Mouse (Mus musculus) heart, embryonic 11.5 days (tissue): ENCODE data around the gene Gstm4. TPM values are rescaled to one million over a fixed set of nuclear protein-coding genes. Genes with fewer than 3 reads are reported as not detected.
"Not testable (repeated sequence)": the region's sequence is repeated elsewhere in the genome, so short reads cannot be mapped to it uniquely, and the experiment has no call there.

Source experiments
- ATAC-seq: fragments of 200-750 bp; cut with Nextera tagmentation; replicated peaks from 2 replicates; pipeline ENCODE4 v1.8.0; 2017; ENCODE audit warnings: moderate library complexity; ENCODE audit not compliant: insufficient number of reproducible peaks, low FRiP score, low TSS enrichment
- H3K27ac ChIP-seq: fragments of 300-500 bp; sonication (generic); 2 replicates; pipeline ENCODE4 v1.5.1; 2014; ENCODE audit warnings: mild to moderate bottlenecking, low read depth, low read length
- H3K27me3 ChIP-seq: fragments of 300-500 bp; sonication (generic); 2 replicates; pipeline ENCODE4 v1.6.1; 2014; ENCODE audit warnings: mild to moderate bottlenecking, low read length, mixed read lengths; ENCODE audit not compliant: control insufficient read depth, insufficient read depth
- H3K36me3 ChIP-seq: fragments of 300-500 bp; sonication (generic); 2 replicates; pipeline ENCODE4 v1.6.1; 2014; ENCODE audit warnings: mild to moderate bottlenecking, low read length, moderate library complexity, mixed read lengths; ENCODE audit not compliant: control insufficient read depth, insufficient read depth
- H3K4me1 ChIP-seq: fragments of 300-500 bp; sonication (generic); 2 replicates; pipeline ENCODE4 v1.6.1; 2014; ENCODE audit warnings: low read length; ENCODE audit not compliant: control insufficient read depth, insufficient read depth
- H3K4me2 ChIP-seq: fragments of 300-500 bp; sonication (generic); 2 replicates; pipeline ENCODE4 v1.6.1; 2014; ENCODE audit warnings: mild to moderate bottlenecking, moderate library complexity
- H3K4me3 ChIP-seq: fragments of 300-500 bp; sonication (generic); 2 replicates; pipeline ENCODE4 v1.5.1; 2014; ENCODE audit warnings: low read depth, low read length
- H3K9ac ChIP-seq: fragments of 300-500 bp; sonication (generic); 2 replicates; pipeline ENCODE4 v1.6.1; 2014; ENCODE audit warnings: mild to moderate bottlenecking, low read depth, low read length, moderate library complexity
- H3K9me3 ChIP-seq: fragments of 300-500 bp; sonication (generic); replicated peaks from 2 replicates; pipeline ENCODE4 v1.6.1; 2016; ENCODE audit warnings: low read length; ENCODE audit not compliant: control insufficient read depth
- WGBS: fragments of 180-500 bp; shearing (Covaris S2); extraction: QIAGEN DNeasy Blood & Tissue Kit; methylation state at CpG from one replicate; pipeline ENCODE4 v1.1.7; 2014; ENCODE audit not compliant: insufficient replicate concordance; 5-methylcytosine and 5-hydroxymethylcytosine counted together
- polyA plus RNA-seq: library from polyadenylated mRNA; unstranded; fragments of >200 nt; fragmentation: Nextera tagmentation; extraction: Ambion mirVana; gene quantifications from 2 replicates; pipeline ENCODE4 v1.2.1, GENCODE M21; 2014

The Gstm4 gene
- polyA plus RNA-seq, 1 experiment from 2014 or later: 14.7 TPM

GRCm38 (mm10) chr3:108028641-108029365 lies 15.9 kb downstream of the Gstm4 start:
- Histone ChIP-seq H3K9ac (no peak overlapping the region), H3K4me1 (no peaks in the 10 kb centered on the region), H3K4me2 (no peak overlapping the region), H3K27me3 (peaks cover 4% of the 10 kb centered on the region; the same call in 1 of the 2 replicates), H3K4me3 (no peak overlapping the region), H3K36me3 (no peaks in the 10 kb centered on the region), H3K9me3 (no peaks in the 10 kb centered on the region), H3K27ac (no peak overlapping the region)
- WGBS: 78% methylated on average over 4 of the region's 4 CpGs
- ATAC-seq: no peak

- peaks cover 7% of the 10 kb centered on the region for H3K27me3 ChIP-seq
- 83% methylated on average over 1 of the region's 1 CpGs for WGBS
- no peak overlapping the region for H3K27ac ChIP-seq
- no peaks in the 10 kb centered on the region for H3K36me3 ChIP-seq
- no peak overlapping the region for H3K4me2 ChIP-seq
- no peak overlapping the region for H3K4me3 ChIP-seq
- ATAC-seq: no peak
- H3K9ac ChIP-seq: no peak overlapping the region
- no peaks in the 10 kb centered on the region for H3K4me1 ChIP-seq
- no peaks in the 10 kb centered on the region for H3K9me3 ChIP-seq
Observed at GRCm38 (mm10) chr3:108026597-108026996, 18.1 kb downstream of the Gstm4 start.

- no peak overlapping the region for H3K9ac ChIP-seq
- H3K4me3 ChIP-seq: no peak overlapping the region
- no peak for ATAC-seq
- no peaks in the 10 kb centered on the region for H3K4me1 ChIP-seq
- H3K36me3 ChIP-seq: no peaks in the 10 kb centered on the region
- H3K27ac ChIP-seq: no peak overlapping the region
- H3K27me3 ChIP-seq: peaks cover 7% of the 10 kb centered on the region
- no peaks in the 10 kb centered on the region for H3K9me3 ChIP-seq
- no peak overlapping the region for H3K4me2 ChIP-seq
- 50% methylated on average over 5 of the region's 5 CpGs for WGBS
Observed at GRCm38 (mm10) chr3:108026049-108026448, 18.6 kb downstream of the Gstm4 start.

GRCm38 (mm10) chr3:108025318-108025717 lies 19.4 kb downstream of the Gstm4 start:
- Histone ChIP-seq H3K27ac (no peak overlapping the region), H3K36me3 (no peaks in the 10 kb centered on the region), H3K9me3 (no peaks in the 10 kb centered on the region), H3K4me1 (no peaks in the 10 kb centered on the region; the same call in 1 of the 2 replicates), H3K4me2 (no peak overlapping the region), H3K4me3 (no peak overlapping the region), H3K9ac (no peak overlapping the region), H3K27me3 (peaks cover 7% of the 10 kb centered on the region)
- ATAC-seq: no peak
- WGBS: 58% methylated on average over 4 of the region's 4 CpGs

GRCm38 (mm10) chr3:108022650-108023049 lies 22.0 kb downstream of the Gstm4 start:
- WGBS: 67% methylated on average over 6 of the region's 6 CpGs
- Histone ChIP-seq H3K4me1 (peaks cover 4% of the 10 kb centered on the region), H3K4me3 (no peak overlapping the region), H3K27ac (no peak overlapping the region), H3K27me3 (peaks cover 5% of the 10 kb centered on the region), H3K36me3 (no peaks in the 10 kb centered on the region), H3K9ac (no peak overlapping the region), H3K9me3 (no peaks in the 10 kb centered on the region), H3K4me2 (no peak overlapping the region)
- ATAC-seq: no peak

- not testable (repeated sequence) for H3K36me3 ChIP-seq, ATAC-seq, H3K9ac ChIP-seq, H3K27ac ChIP-seq, H3K27me3 ChIP-seq, H3K4me3 ChIP-seq, H3K9me3 ChIP-seq, H3K4me1 ChIP-seq, H3K4me2 ChIP-seq
- WGBS: 50% methylated on average over 11 of the region's 11 CpGs
Observed at GRCm38 (mm10) chr3:108020351-108021022, 24.2 kb downstream of the Gstm4 start.

- H3K27ac ChIP-seq, H3K9ac ChIP-seq, H3K4me1 ChIP-seq, H3K27me3 ChIP-seq, ATAC-seq, H3K4me2 ChIP-seq, H3K36me3 ChIP-seq, H3K9me3 ChIP-seq, H3K4me3 ChIP-seq: not testable (repeated sequence)
- WGBS: 50% methylated on average over 3 of the region's 3 CpGs
Observed at GRCm38 (mm10) chr3:108019226-108019625, 25.5 kb downstream of the Gstm4 start.

- Histone ChIP-seq H3K4me3 (peak overlapping the region; percentile 38), H3K36me3 (no peaks in the 10 kb centered on the region), H3K27me3 (peaks cover 3% of the 10 kb centered on the region), H3K4me2 (peak overlapping the region; percentile 71), H3K9ac (peak overlapping the region; percentile 54), H3K27ac (peak overlapping the region; percentile 36), H3K9me3 (no peaks in the 10 kb centered on the region), H3K4me1 (peaks cover 8% of the 10 kb centered on the region)
- 28% methylated on average over 14 of the region's 14 CpGs for WGBS
- ATAC-seq: 0 out of 2 replicates have a peak, but pooled peaks have one; percentile 2
Observed at GRCm38 (mm10) chr3:108018190-108018820, 26.4 kb downstream of the Gstm4 start.
